Mouse (Mus musculus): ENCODE data around the gene Tec.

GRCm38 (mm10) chr5:72866260-72866905 is 1.9 kb downstream of the Tec start:
- no peak for TF ChIP-seq POLR2A (IDR thresholded peaks at IDR 0.05; ENCODE audit: low read depth, low read length)
- TF ChIP-seq CTCF (IDR thresholded peaks at IDR 0.05; ENCODE audit: extremely low read depth, insufficient read depth, insufficient read length, insufficient replicate concordance) = no peak
